38 mouse cellular contexts compared by ENCODE assay signal in the genomic region with DNA sequence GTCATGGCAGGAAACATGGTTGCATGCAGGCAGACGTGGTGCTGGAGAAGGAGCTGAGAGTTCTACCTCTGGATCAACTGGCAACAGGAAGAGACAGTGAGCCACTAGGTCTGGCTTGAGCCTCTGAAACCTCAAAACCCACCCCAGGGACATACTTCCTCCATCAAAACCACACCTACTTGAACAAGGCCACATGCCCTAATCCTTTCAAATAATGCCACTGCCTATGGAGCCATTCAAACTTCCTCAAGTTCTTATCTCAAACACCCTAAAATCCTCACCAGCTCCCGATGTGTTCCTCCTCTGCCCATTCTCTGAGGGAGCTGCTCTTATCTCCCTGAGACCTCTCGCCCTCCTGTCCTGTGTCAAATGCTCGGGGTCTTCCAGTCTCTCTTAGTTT. TPM values are rescaled to one million over a fixed set of nuclear protein-coding genes. Genes with fewer than 3 reads are reported as not detected.
"Had no signal": no experiment of that assay in that cellular context is flagged by ENCODE, and none has a peak within 500 bp of the region (broad histone marks: within the 10 kb centered on the region; RNA-seq: fewer than 3 reads in every experiment).

No protein-coding gene starts in this region.

- H3K4me3 ChIP-seq: heart, embryonic 10.5 days; heart, embryonic 12.5 days; hindbrain, embryonic 13.5 days; hindbrain, embryonic 15.5 days; kidney, embryonic 15.5 days; limb, embryonic 13.5 days; limb, embryonic 15.5 days; liver, embryonic 13.5 days; liver, embryonic 15.5 days had no signal

- H3K27me3 ChIP-seq: hindbrain, embryonic 15.5 days; kidney, embryonic 15.5 days; limb, embryonic 13.5 days; liver, embryonic 13.5 days had no signal

- ATAC-seq: intestine, embryonic 16.5 days had no signal

- H3K27ac ChIP-seq: heart, embryonic 10.5 days; hindbrain, embryonic 13.5 days; hindbrain, embryonic 15.5 days; hindbrain, postnatal 0 days; kidney, embryonic 15.5 days; kidney, postnatal 0 days; limb, embryonic 13.5 days; limb, embryonic 15.5 days; liver, embryonic 13.5 days; liver, embryonic 15.5 days had no signal

- H3K9ac ChIP-seq: heart, embryonic 12.5 days; hindbrain, embryonic 13.5 days; hindbrain, embryonic 15.5 days; kidney, embryonic 15.5 days; limb, embryonic 13.5 days; limb, embryonic 15.5 days; liver, embryonic 13.5 days; liver, embryonic 15.5 days had no signal

- H3K4me1 ChIP-seq: heart, embryonic 12.5 days; hindbrain, embryonic 13.5 days; hindbrain, embryonic 15.5 days; kidney, embryonic 15.5 days; limb, embryonic 13.5 days; limb, embryonic 15.5 days; liver, embryonic 13.5 days; liver, embryonic 15.5 days had no signal

- H3K9me3 ChIP-seq: heart, embryonic 10.5 days; heart, embryonic 12.5 days; hindbrain, embryonic 13.5 days; hindbrain, embryonic 15.5 days; kidney, embryonic 15.5 days; limb, embryonic 13.5 days; limb, embryonic 15.5 days; liver, embryonic 13.5 days; liver, embryonic 15.5 days had no signal

- DNase-seq: gastrocnemius, postnatal 14 days; gastrocnemius, postnatal 36 days; kidney, adult 11 months; layer of hippocampus, adult 9-11 months; layer of hippocampus, postnatal 36 days; left cerebral cortex, postnatal 4 days; liver, embryonic 13.5 days had no signal

- H3K36me3 ChIP-seq: heart, embryonic 10.5 days; heart, embryonic 12.5 days; hindbrain, embryonic 13.5 days; hindbrain, embryonic 15.5 days; kidney, embryonic 15.5 days; limb, embryonic 13.5 days; limb, embryonic 15.5 days; liver, embryonic 13.5 days; liver, embryonic 15.5 days had no signal

RNA-seq across cellular contexts. Expression of gene Rdh8, which starts 23.9 kb away (rescaled TPM):
- total RNA-seq: heart, adult 8-10 months; heart, postnatal 10 days; heart, postnatal 25 days; hematopoietic stem cell, adult 5-6 weeks; hindbrain, postnatal 0 days; layer of hippocampus, adult 18-20 months; layer of hippocampus, adult 8-10 months; layer of hippocampus, postnatal 14 days; layer of hippocampus, postnatal 36 days; left cerebral cortex, adult 18-20 months; left cerebral cortex, adult 8-10 months; left cerebral cortex, postnatal 10 days; left cerebral cortex, postnatal 25 days; left cerebral cortex, postnatal 4 days had no signal
- polyA plus RNA-seq: gonadal fat pad, adult 2 months; heart, embryonic 10.5 days; heart, embryonic 12.5 days; heart, embryonic 14.5 days; heart, embryonic 16.5 days; hindbrain, embryonic 11.5 days; hindbrain, embryonic 13.5 days; hindbrain, embryonic 15.5 days; hindbrain, postnatal 0 days; intestine, embryonic 14.5 days; intestine, embryonic 16.5 days; kidney, adult 2 months; kidney, embryonic 15.5 days; kidney, postnatal 0 days; large intestine, adult 2 months; limb, embryonic 11.5 days; limb, embryonic 13.5 days; limb, embryonic 15.5 days; liver, embryonic 11.5 days; liver, embryonic 13.5 days; liver, embryonic 15.5 days had no signal

RNA-seq across cellular contexts. Expression of gene Col5a3, which starts 27.3 kb away (rescaled TPM):
- total RNA-seq: hematopoietic stem cell, adult 5-6 weeks had no signal
